Comparison of ENCODE assay signal across 8 mouse cellular contexts in the genomic region with DNA sequence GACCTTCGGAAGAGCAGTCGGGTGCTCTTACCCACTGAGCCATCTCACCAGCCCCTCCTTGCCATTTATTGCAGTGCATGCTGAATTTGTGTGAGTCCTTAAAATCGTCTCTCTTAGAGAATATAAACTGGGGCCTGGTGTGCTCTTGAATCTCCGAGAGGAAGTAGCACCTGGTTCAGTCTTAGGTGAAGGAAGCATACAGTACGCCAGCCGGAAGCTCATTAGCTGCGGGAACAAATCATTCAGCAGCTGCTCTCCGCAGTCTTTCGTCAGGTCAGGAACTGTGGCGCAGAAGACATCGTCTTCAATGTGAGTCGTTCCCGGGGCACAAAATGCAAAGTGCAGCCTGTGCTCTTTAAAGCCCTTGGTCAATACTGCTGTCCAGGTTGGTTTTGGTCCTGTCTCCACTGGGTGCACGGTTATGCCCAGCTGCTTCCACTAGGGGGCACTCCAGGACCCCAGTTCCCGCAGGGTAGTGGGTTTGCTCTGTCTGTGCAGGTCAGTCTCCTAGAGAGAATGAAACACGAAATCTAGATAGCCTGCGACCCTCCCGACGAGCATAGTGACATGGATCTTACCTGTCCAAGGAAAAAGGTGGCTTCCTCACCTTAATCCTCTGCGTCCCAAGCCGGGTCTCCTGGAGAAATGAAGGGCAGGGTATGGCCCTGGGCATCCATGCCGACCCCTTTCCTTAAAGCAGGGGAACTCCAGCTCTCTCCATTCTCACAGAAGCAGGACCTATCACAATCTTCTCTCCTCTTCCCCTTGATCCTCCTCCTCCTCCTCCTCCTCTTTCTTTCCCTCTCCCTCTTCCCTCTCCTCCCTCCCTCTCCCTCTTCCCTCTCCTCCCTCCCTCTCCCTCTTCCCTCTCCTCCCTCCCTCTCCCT. TPM values are rescaled to one million over a fixed set of nuclear protein-coding genes. Genes with fewer than 3 reads are reported as not detected.
DNase-seq lines count a peak whose midpoint lies in the region; ATAC-seq and TF ChIP-seq lines count a peak whose summit lies in the region.

No protein-coding gene starts in this region.

- WGBS in bone marrow, adult 2 months = 23% methylated on average over 22 of the region's 22 CpGs
- WGBS in embryonic facial prominence, embryonic 15.5 days = 25% methylated on average over 22 of the region's 22 CpGs
- WGBS in heart, embryonic 10.5 days = 24% methylated on average over 22 of the region's 22 CpGs
- 24% methylated on average over 22 of the region's 22 CpGs for WGBS in kidney, embryonic 15.5 days
- WGBS in limb, embryonic 15.5 days = 26% methylated on average over 22 of the region's 22 CpGs

- peak; percentile 91 for TF ChIP-seq CTCF in bone marrow, adult 2 months (IDR thresholded peaks at IDR 0.05; ENCODE audit: control insufficient read depth, insufficient read depth, low read length)

- ATAC-seq in embryonic facial prominence, embryonic 15.5 days (ENCODE audit: insufficient number of reproducible peaks, low FRiP score, low TSS enrichment, low read depth) = peak; percentile 80; the same call in 1 of the 2 replicates
- ATAC-seq in kidney, embryonic 15.5 days (replicated peaks; ENCODE audit: low FRiP score) = peak; percentile 93
- ATAC-seq in limb, embryonic 15.5 days (ENCODE audit: insufficient number of reproducible peaks, low FRiP score, low TSS enrichment, low read depth) = peak; percentile 56; the same call in 1 of the 2 replicates
- ATAC-seq in monocyte, adult 5-6 weeks (replicated peaks; ENCODE audit: insufficient number of reproducible peaks, low FRiP score, low TSS enrichment, poor library complexity, severe bottlenecking) = peak; percentile 69

- peak; percentile 85 for DNase-seq in A20 (ENCODE audit: low read depth, low spot score)
- peak; percentile 88 for DNase-seq in heart, embryonic 10.5 days (ENCODE audit: low spot score)
- DNase-seq in spleen, postnatal 4 days (ENCODE audit: low spot score in 2 of 2) = peak; percentile 69 to 91

- no peak for TF ChIP-seq POLR2A in bone marrow, adult 2 months (IDR thresholded peaks at IDR 0.05; ENCODE audit: borderline replicate concordance, control insufficient read depth, low read depth, low read length)

- H3K9ac ChIP-seq in embryonic facial prominence, embryonic 15.5 days = no peak overlapping the region
- H3K9ac ChIP-seq in kidney, embryonic 15.5 days = no peak overlapping the region
- no peak overlapping the region for H3K9ac ChIP-seq in limb, embryonic 15.5 days

- no peaks in the 10 kb centered on the region for H3K27me3 ChIP-seq in embryonic facial prominence, embryonic 15.5 days
- H3K27me3 ChIP-seq in heart, embryonic 10.5 days (ENCODE audit: insufficient read depth, poor library complexity, severe bottlenecking) = no peaks in the 10 kb centered on the region
- no peaks in the 10 kb centered on the region for H3K27me3 ChIP-seq in kidney, embryonic 15.5 days
- H3K27me3 ChIP-seq in limb, embryonic 15.5 days = no peaks in the 10 kb centered on the region

- H3K4me2 ChIP-seq in embryonic facial prominence, embryonic 15.5 days (replicated peaks) = peak overlapping the region; percentile 38
- peak overlapping the region; percentile 45; the same call in 1 of the 2 replicates for H3K4me2 ChIP-seq in kidney, embryonic 15.5 days
- peak overlapping the region; percentile 33; the same call in 1 of the 2 replicates for H3K4me2 ChIP-seq in limb, embryonic 15.5 days

- H3K9me3 ChIP-seq in embryonic facial prominence, embryonic 15.5 days (replicated peaks) = no peaks in the 10 kb centered on the region
- no peaks in the 10 kb centered on the region for H3K9me3 ChIP-seq in heart, embryonic 10.5 days
- H3K9me3 ChIP-seq in kidney, embryonic 15.5 days (replicated peaks) = no peaks in the 10 kb centered on the region
- no peaks in the 10 kb centered on the region for H3K9me3 ChIP-seq in limb, embryonic 15.5 days

- H3K36me3 ChIP-seq in embryonic facial prominence, embryonic 15.5 days = no peaks in the 10 kb centered on the region
- H3K36me3 ChIP-seq in heart, embryonic 10.5 days = no peaks in the 10 kb centered on the region
- no peaks in the 10 kb centered on the region for H3K36me3 ChIP-seq in kidney, embryonic 15.5 days
- H3K36me3 ChIP-seq in limb, embryonic 15.5 days = 0 out of 2 replicates have a peak, but pooled peaks cover 2% of the 10 kb centered on the region

- H3K27ac ChIP-seq in bone marrow, adult 2 months (ENCODE audit: control insufficient read depth, insufficient read depth, low read depth, low read length, poor library complexity) = no peak overlapping the region
- no peak overlapping the region for H3K27ac ChIP-seq in embryonic facial prominence, embryonic 15.5 days (replicated peaks)
- no peak overlapping the region for H3K27ac ChIP-seq in heart, embryonic 10.5 days
- H3K27ac ChIP-seq in kidney, embryonic 15.5 days = no peak overlapping the region
- H3K27ac ChIP-seq in limb, embryonic 15.5 days = no peak overlapping the region

- H3K4me1 ChIP-seq in bone marrow, adult 2 months (ENCODE audit: control insufficient read depth, insufficient read depth, low read length) = no peaks in the 10 kb centered on the region
- H3K4me1 ChIP-seq in embryonic facial prominence, embryonic 15.5 days = peaks cover 5% of the 10 kb centered on the region; the same call in 1 of the 2 replicates
- H3K4me1 ChIP-seq in heart, embryonic 10.5 days = peaks cover 6% of the 10 kb centered on the region; the same call in 1 of the 2 replicates
- H3K4me1 ChIP-seq in kidney, embryonic 15.5 days = peaks cover 3% of the 10 kb centered on the region; the same call in 1 of the 2 replicates
- peaks cover 13% of the 10 kb centered on the region for H3K4me1 ChIP-seq in limb, embryonic 15.5 days

- peak overlapping the region; percentile 3 for H3K4me3 ChIP-seq in bone marrow, adult 2 months (replicated peaks; ENCODE audit: control insufficient read depth, low read depth, low read length)
- no peak overlapping the region for H3K4me3 ChIP-seq in embryonic facial prominence, embryonic 15.5 days (replicated peaks)
- H3K4me3 ChIP-seq in heart, embryonic 10.5 days = peak overlapping the region; percentile 18
- peak overlapping the region; percentile 11; the same call in 1 of the 2 replicates for H3K4me3 ChIP-seq in kidney, embryonic 15.5 days (replicated peaks)
- H3K4me3 ChIP-seq in limb, embryonic 15.5 days = peak overlapping the region; percentile 1; the same call in 1 of the 2 replicates

RNA-seq across cellular contexts. Expression of a gene that starts 18.0 kb away (rescaled TPM):
- polyA plus RNA-seq in bone marrow, adult 2 months (2011; ENCODE audit: insufficient read depth, insufficient read length, low replicate concordance, missing spikeins) = not detected in 2 replicates
- 2.8 and 3.0 TPM in 2 replicates for polyA plus RNA-seq in embryonic facial prominence, embryonic 15.5 days (2015; fragmentation: Nextera tagmentation; extraction: Ambion mirVana)
- 0.44 and 0.86 TPM in 2 replicates for polyA plus RNA-seq in heart, embryonic 10.5 days (2016; fragmentation: Nextera tagmentation; extraction: Ambion mirVana)
- 5.7 and 5.8 TPM in 2 replicates for polyA plus RNA-seq in kidney, embryonic 15.5 days (2015; fragmentation: Nextera tagmentation; extraction: Ambion mirVana)
- polyA plus RNA-seq in limb, embryonic 15.5 days (2015; fragmentation: Nextera tagmentation; extraction: Ambion mirVana) = 3.0 and 3.4 TPM in 2 replicates
- not detected in 3 replicates for total RNA-seq in monocyte, adult 5-6 weeks (2017)

RNA-seq across cellular contexts. Expression of a gene that starts 32.5 kb away (rescaled TPM):
- polyA plus RNA-seq in bone marrow, adult 2 months (2011; ENCODE audit: insufficient read depth, insufficient read length, low replicate concordance, missing spikeins) = 47.4 and 67.2 TPM in 2 replicates
- 164 and 167 TPM in 2 replicates for polyA plus RNA-seq in embryonic facial prominence, embryonic 15.5 days (2015; fragmentation: Nextera tagmentation; extraction: Ambion mirVana)
- 153 and 174 TPM in 2 replicates for polyA plus RNA-seq in heart, embryonic 10.5 days (2016; fragmentation: Nextera tagmentation; extraction: Ambion mirVana)
- 164 and 168 TPM in 2 replicates for polyA plus RNA-seq in kidney, embryonic 15.5 days (2015; fragmentation: Nextera tagmentation; extraction: Ambion mirVana)
- polyA plus RNA-seq in limb, embryonic 15.5 days (2015; fragmentation: Nextera tagmentation; extraction: Ambion mirVana) = 176 and 179 TPM in 2 replicates
- total RNA-seq in monocyte, adult 5-6 weeks (2017) = 145 to 170 TPM (median 152 TPM) in 3 replicates

RNA-seq across cellular contexts. Expression of a gene that starts 41.7 kb away (rescaled TPM):
- not detected in 2 replicates for polyA plus RNA-seq in bone marrow, adult 2 months (2011; ENCODE audit: insufficient read depth, insufficient read length, low replicate concordance, missing spikeins)
- 24.4 and 34.2 TPM in 2 replicates for polyA plus RNA-seq in embryonic facial prominence, embryonic 15.5 days (2015; fragmentation: Nextera tagmentation; extraction: Ambion mirVana)
- 0.34 and 0.96 TPM in 2 replicates for polyA plus RNA-seq in heart, embryonic 10.5 days (2016; fragmentation: Nextera tagmentation; extraction: Ambion mirVana)
- polyA plus RNA-seq in kidney, embryonic 15.5 days (2015; fragmentation: Nextera tagmentation; extraction: Ambion mirVana) = 2.0 and 4.3 TPM in 2 replicates
- polyA plus RNA-seq in limb, embryonic 15.5 days (2015; fragmentation: Nextera tagmentation; extraction: Ambion mirVana) = 14.3 and 38.1 TPM in 2 replicates
- not detected in 3 replicates for total RNA-seq in monocyte, adult 5-6 weeks (2017)

RNA-seq across cellular contexts. Expression of a gene that starts 55.8 kb away (rescaled TPM):
- not detected in 2 replicates for polyA plus RNA-seq in bone marrow, adult 2 months (2011; ENCODE audit: insufficient read depth, insufficient read length, low replicate concordance, missing spikeins)
- polyA plus RNA-seq in embryonic facial prominence, embryonic 15.5 days (2015; fragmentation: Nextera tagmentation; extraction: Ambion mirVana) = 9.0 and 12.3 TPM in 2 replicates
- polyA plus RNA-seq in heart, embryonic 10.5 days (2016; fragmentation: Nextera tagmentation; extraction: Ambion mirVana) = 0.09 and 0.13 TPM in 2 replicates
- 1.1 and 1.6 TPM in 2 replicates for polyA plus RNA-seq in kidney, embryonic 15.5 days (2015; fragmentation: Nextera tagmentation; extraction: Ambion mirVana)
- polyA plus RNA-seq in limb, embryonic 15.5 days (2015; fragmentation: Nextera tagmentation; extraction: Ambion mirVana) = 5.0 and 14.4 TPM in 2 replicates
- total RNA-seq in monocyte, adult 5-6 weeks (2017) = not detected in 3 replicates
